Mouse (Mus musculus) erythroid progenitor cell, adult 5-6 weeks (primary cell): ENCODE data around the gene Zfp598. TPM values are rescaled to one million over a fixed set of nuclear protein-coding genes. Genes with fewer than 3 reads are reported as not detected.

Experiments
- ATAC-seq: replicated peaks from 2 replicates; pipeline ENCODE4 v1.8.0; 2016; ENCODE audit warnings: moderate number of reproducible peaks, mild to moderate bottlenecking, moderate TSS enrichment, inconsistent platforms; ENCODE audit not compliant: poor library complexity, low FRiP score, severe bottlenecking
- total RNA-seq, 2 experiments: library from RNA; stranded (forward) in 1 of 2; stranded (reverse) in 1 of 2; fragments of 150-400 nt in 1 of 2; fragments of 186-747, 209-891 nt in 1 of 2; gene quantifications; 2 replicates each; pipeline versions ENCODE4 v1.2.3 to v1.2.4; 2015 to 2017; ENCODE audit warnings: low replicate concordance in 2 of 2

Zfp598 gene
- total RNA-seq, 2 experiments from 2014 or later = 12.0 to 13.4 TPM

GRCm38 (mm10) chr17:24677500-24678080 is 8.1 kb downstream of the Zfp598 start:
- ATAC-seq = no peak

- peak; percentile 70 for ATAC-seq
Measured at GRCm38 (mm10) chr17:24686514-24686913, 17.0 kb downstream of the Zfp598 start.

GRCm38 (mm10) chr17:24687146-24687595 is 17.7 kb downstream of the Zfp598 start:
- ATAC-seq = peak; percentile 72

DNA sequence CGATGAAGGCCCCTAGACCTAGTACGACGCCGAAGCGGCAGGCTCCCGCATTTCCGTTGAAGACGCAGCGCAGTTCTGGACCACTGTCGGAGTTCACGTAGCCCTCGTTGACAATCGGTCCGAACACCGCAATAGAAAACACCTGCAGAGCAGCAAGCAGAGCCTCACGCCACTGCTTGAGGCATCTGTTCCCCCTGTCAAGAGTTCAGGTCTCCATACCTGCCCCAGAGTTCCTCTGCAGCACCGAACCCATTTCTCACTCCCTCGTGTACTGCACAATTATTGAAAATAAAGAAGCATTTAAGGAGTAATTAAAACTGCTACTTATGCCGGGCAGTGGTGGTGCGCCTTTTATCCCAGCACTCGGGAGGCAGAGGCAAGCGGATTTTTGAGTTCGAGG is 18.1 kb downstream of the Zfp598 start:
- ATAC-seq = 0 out of 2 replicates have a peak, but pooled peaks have one; percentile 17

DNA sequence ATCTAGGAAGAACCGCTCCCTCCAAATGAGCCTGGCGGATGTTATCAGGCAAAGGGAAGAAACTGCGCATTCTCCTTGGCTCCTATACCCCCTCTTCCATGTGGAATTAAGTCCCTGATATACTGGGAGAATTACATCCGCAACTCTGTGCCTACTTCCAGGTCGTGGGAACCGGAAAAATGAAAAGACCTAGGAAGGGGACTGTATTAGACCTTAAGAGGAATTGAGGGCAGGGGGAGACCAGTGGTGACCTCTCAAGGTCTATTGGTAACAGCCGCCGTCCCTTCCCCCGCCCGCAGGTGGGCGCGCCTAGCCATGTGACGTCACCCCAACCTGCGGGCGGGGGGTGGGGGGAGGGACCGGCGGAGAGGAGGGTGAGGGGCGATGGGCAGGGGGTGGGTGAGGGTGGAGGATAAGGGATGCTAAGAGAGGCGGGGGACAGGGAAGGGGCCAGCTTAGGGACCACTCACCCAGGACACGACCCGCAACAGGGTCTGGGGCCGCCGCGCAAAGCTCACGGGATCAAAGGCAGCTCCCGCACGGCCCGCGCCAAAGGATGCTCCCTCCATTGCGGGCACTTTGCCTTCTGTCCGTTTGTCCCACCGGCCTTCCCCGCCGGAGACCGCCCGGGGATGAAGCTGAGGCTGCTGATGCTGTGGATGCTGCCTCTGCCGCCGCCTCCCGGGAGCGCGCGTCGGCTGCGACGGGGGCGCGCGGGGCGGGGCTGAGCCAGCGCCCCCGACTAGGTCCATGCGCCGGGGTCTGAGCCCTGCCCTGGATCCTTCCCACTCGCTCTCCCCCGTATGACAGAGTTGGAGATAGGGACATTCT is 20.0 kb downstream of the Zfp598 start, which contains the start of gene Syngr3:
Gene Syngr3, minus strand, starts transcription at position 705 of the 831 bp plus-strand sequence.
- ATAC-seq = no peak

DNA sequence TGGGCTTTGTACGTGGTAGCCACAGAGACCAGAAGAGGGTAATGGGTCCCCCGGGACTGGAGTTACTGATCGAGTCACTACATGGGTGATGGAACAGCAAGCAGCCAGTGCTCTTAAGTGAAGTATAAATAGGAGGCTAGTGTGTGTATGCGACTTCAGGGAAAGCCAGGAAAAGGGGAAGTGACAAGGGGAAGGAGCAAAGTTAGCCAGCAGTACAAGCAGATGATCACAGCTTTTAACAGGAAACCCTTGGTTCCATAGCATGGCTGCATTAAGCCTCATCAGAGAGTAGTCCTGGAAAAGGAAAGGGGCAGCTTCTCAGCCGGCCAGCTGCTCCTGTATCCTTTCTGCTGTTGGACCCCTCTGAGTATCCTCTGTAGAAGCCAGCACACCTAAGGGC is 22.9 kb downstream of the Zfp598 start:
- ATAC-seq = no peak

GRCm38 (mm10) chr17:24695326-24696010 is 26.0 kb downstream of the Zfp598 start:
- no peak for ATAC-seq

GRCm38 (mm10) chr17:24696011-24696697 is 26.7 kb downstream of the Zfp598 start, which contains the start of the genes Gfer and Noxo1:
TSS of gene Gfer (minus strand) at chr17:24696156.
TSS of gene Noxo1 (plus strand) at chr17:24696234.
- ATAC-seq = peak; percentile 94

DNA sequence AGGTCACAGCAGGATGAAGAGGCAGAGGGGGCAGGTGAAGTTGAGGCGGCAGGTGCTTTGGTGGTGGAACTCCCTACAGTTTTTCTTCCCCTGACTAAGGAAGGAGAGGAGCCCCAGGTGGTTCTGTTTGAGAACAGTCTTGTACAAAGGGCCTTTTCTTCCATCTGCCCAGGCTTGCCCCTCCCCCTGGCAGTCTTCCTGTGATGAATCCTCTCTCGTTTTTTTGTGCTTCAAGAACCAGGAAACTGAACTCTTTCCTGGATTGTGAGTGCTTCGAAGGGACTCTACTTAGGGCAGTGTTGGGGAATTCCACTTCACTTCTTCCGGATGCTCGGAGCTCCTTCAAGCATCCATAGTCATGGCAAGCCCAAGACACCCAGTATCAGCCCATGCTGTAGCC is 28.5 kb downstream of the Zfp598 start:
- ATAC-seq = no peak

- no peak for ATAC-seq
Measured at GRCm38 (mm10) chr17:24698715-24699114, 29.2 kb downstream of the Zfp598 start.

DNA sequence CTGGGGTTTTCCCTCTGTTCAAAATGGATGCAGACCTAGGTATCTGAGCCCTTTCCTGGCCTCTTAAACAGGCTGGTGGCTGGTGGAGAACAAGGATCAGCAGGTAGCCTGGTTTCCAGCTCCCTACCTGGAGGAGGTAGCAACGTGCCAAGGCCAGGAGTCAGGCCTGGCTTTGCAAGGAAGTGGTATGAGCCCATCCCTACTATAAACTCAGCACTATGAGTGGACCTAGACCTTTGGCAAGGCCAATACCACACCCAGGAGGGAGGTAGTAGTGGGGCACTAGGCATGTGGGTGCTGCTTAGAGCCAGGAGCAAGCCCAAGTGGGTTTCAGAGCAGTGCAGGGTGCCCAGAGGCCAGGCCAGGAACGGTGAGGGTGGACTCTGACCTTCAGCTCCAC is 30.0 kb downstream of the Zfp598 start:
- no peak for ATAC-seq

GRCm38 (mm10) chr17:24701251-24701650 is 31.8 kb downstream of the Zfp598 start:
- ATAC-seq = no peak

DNA sequence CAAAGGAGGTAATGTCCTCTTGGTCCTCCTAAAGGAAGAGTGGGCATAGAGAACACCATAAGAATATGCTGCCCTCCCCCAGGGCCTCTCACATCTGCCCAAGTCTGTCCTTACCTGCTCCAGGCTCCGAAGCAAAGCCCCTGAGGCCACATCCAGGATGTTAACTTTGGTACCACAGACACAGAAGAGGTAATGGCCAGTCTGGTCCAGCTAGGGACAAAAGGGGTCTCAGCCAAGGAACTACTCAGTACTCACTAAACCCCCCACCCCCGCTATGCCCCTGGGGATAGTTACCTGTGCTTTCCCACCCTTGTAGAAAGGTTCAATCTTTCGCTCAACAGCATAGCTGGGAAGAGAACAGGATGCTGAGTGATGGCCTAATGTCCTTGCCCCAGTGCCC is 36.3 kb downstream of the Zfp598 start:
- no peak for ATAC-seq

DNA sequence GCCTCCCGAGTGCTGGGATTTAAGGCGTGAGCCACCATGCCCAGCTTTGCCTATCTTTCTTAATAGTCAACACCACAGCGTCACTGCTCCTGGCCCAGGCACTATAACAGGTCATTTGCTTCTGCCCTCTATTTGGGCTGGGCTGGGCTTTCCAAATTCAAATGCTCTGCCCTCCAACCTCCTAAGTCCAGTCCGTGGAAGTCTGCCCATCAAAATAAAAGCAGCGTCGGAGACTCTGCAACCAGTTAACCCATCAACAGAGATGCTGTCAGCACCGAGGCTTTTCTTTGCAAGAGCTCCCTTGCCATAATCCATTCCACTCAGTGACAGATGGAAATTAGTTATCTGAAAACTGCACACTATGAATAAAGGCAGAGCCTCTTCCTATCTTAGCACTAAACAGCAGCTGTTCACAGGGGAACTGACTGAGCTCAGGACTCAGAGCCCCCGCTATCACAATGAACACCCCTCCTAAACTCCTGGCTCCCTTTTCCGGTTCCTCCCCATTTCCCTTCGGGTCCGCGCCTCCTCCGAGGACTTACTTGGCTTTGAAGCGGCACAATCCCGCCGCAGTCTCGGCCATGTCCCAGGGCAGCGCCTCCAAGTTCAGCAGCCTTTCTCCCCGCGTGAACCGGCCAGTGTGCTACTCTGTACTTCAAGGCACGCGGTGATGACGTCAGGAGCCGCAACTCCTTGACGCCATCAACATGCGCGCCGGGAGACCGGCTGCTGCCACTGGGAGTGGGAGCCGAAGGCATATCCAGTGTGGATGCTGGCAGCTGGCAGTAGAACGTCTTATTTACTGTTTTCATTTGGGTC is 37.7 kb downstream of the Zfp598 start, which contains the start of gene Tbl3:
Gene Tbl3, minus strand, starts transcription at position 679 of the 819 bp plus-strand sequence.
- ATAC-seq = peak; percentile 89

GRCm38 (mm10) chr17:24707801-24708425 is 38.4 kb downstream of the Zfp598 start:
- ATAC-seq = peak; percentile 57

DNA sequence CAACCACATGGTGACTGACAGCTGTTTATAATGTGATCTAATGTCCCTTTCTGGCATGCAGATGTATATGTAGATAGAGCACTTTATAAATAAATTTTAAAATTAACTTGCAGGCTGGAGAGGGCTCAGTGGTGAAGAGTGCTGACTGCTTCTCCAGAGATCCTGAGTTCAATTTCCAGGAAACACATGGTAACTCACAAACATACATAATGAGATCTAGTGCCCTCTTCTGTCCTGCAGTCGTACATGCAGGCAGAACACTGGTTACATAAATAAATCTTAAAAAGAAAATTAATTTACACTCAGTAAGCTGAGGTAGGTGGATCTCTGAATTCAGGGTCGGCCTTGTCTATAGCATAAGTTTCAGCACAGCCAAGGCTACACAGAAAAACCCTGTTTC is 39.2 kb downstream of the Zfp598 start:
- no peak for ATAC-seq

DNA sequence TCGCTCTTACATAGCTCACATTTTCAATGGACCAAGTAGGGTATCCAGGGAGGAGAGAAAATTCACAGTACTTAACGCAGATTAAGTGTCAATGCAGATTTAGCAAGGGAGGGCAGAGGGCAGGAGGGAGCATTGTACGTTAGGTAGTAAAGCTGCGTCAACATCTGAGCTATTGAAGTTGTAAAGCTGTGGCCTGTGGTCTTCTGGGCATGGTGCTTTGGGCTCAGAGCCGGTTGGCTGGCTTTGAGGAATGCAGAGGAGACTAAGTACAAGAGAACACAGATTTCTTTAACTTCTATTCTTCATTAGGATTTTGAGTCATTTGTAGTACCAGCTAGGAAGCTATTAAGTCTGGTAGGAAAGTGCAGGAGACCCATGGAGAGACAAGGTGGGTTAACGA is 46.1 kb downstream of the Zfp598 start:
- no peak for ATAC-seq

GRCm38 (mm10) chr17:24716166-24716682 is 46.7 kb downstream of the Zfp598 start:
- ATAC-seq = no peak
